Mouse (Mus musculus) spleen, adult 2 months (tissue): ENCODE measurements around the gene Rgl2.
"Not testable (repeated sequence)": the region's sequence is repeated elsewhere in the genome, so short reads cannot be mapped to it uniquely, and the experiment has no call there.

Experiments used
- CTCF ChIP-seq: fragments of 200-500 bp; IDR thresholded peaks from 2 replicates; pipeline ENCODE4 v1.5.1; 2011; ENCODE audit warnings: mild to moderate bottlenecking, inconsistent platforms; ENCODE audit not compliant: insufficient read depth, insufficient read length, insufficient replicate concordance; ENCODE audit errors: extremely low read depth
- POLR2A ChIP-seq: fragments of 200-500 bp; IDR thresholded peaks from 2 replicates; pipeline ENCODE4 v1.6.1; 2011; ENCODE audit warnings: low read depth, low read length, inconsistent platforms

- TF ChIP-seq CTCF, POLR2A: not testable (repeated sequence)
Observed at GRCm38 (mm10) chr17:33887802-33888201, 41.5 kb upstream of the Rgl2 start.
